Mouse (Mus musculus) hindlimb bud, embryonic 11.5 days (tissue): ENCODE data around the gene Cish.

ENCODE experiments used
- DNase-seq: peaks from one replicate; pipeline ENCODE4 v3.0.0-alpha.2; 2012; ENCODE audit warnings: low read depth, low spot score; ENCODE audit errors: extremely low spot score

Cish gene

GRCm38 (mm10) chr9:107277603-107278002 lies 18.2 kb upstream of the Cish start:
- DNase-seq, result no peak

- no peak for DNase-seq
Measured at GRCm38 (mm10) chr9:107278126-107278525, 17.7 kb upstream of the Cish start.

- DNase-seq, result no peak
Measured at GRCm38 (mm10) chr9:107278527-107279377, 17.1 kb upstream of the Cish start.

- no peak for DNase-seq
Measured at GRCm38 (mm10) chr9:107279378-107280321, 16.2 kb upstream of the Cish start.

- no peak for DNase-seq
Measured at GRCm38 (mm10) chr9:107280322-107281027, 15.4 kb upstream of the Cish start.

GRCm38 (mm10) chr9:107281241-107281987 lies 14.4 kb upstream of the Cish start:
- no peak for DNase-seq

GRCm38 (mm10) chr9:107282951-107283350 lies 12.9 kb upstream of the Cish start:
- no peak for DNase-seq

GRCm38 (mm10) chr9:107285009-107285408 lies 10.8 kb upstream of the Cish start:
- no peak for DNase-seq

GRCm38 (mm10) chr9:107287294-107287693 lies 8.5 kb upstream of the Cish start:
- no peak for DNase-seq

GRCm38 (mm10) chr9:107288105-107288650 lies 7.6 kb upstream of the Cish start:
- no peak for DNase-seq

GRCm38 (mm10) chr9:107288711-107289110 lies 7.1 kb upstream of the Cish start:
- no peak for DNase-seq

GRCm38 (mm10) chr9:107289211-107290076 lies 6.4 kb upstream of the Cish start, which contains the start of gene Mapkapk3:
Gene Mapkapk3, minus strand, starts transcription at chr9:107289877.
- DNase-seq, result no peak

GRCm38 (mm10) chr9:107290897-107291296 lies 4.9 kb upstream of the Cish start:
- no peak for DNase-seq

- DNase-seq, result no peak
Measured at GRCm38 (mm10) chr9:107294249-107294648, 1.6 kb upstream of the Cish start.

- DNase-seq, result no peak
Measured at GRCm38 (mm10) chr9:107295616-107296015, 210 bp upstream of the Cish start.

GRCm38 (mm10) chr9:107296041-107296440 lies 215 bp downstream of the Cish start:
- DNase-seq, result no peak

- DNase-seq, result peak; percentile 94
Measured at GRCm38 (mm10) chr9:107296501-107296965, 707 bp downstream of the Cish start.

- no peak for DNase-seq
Measured at GRCm38 (mm10) chr9:107297059-107297458, 1.2 kb downstream of the Cish start.

GRCm38 (mm10) chr9:107297658-107298057 lies 1.8 kb downstream of the Cish start:
- no peak for DNase-seq
